Mouse (Mus musculus): ENCODE measurements around the gene Gm11172. TPM values are rescaled to one million over a fixed set of nuclear protein-coding genes. Genes with fewer than 3 reads are reported as not detected.

The Gm11172 gene
- polyA plus RNA-seq, 1 experiment from 2014 or later: not detected

DNA sequence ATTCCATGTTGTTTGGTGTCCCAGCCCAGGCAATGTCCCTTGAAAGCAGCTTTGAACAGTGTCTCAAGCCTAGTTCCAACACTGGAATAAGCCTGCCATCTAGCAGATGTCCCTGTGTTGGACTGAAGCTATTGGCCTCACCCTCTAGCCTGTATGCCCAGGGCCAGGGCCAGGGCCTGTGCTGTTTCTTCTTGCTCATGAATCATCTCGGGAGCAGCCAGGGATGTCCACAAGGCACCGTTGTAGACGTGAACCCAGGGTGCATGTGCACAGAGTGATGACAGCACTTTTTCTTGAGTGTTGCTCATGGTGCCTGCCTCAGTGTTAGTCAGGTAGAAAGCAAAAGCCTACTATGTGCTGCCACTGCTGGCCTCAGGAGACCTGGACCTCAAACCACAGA is 24.5 kb downstream of the Gm11172 start:
- Histone ChIP-seq H3K27me3 (peaks cover 5% of the 10 kb centered on the region; the same call in 1 of the 2 replicates), H3K4me2 (no peak overlapping the region), H3K4me1 (replicated peaks) (peaks cover 49% of the 10 kb centered on the region), H3K27ac (no peak overlapping the region), H3K9ac (no peak overlapping the region), H3K36me3 (peaks cover 8% of the 10 kb centered on the region), H3K4me3 (replicated peaks) (no peak overlapping the region), H3K9me3 (replicated peaks) (no peaks in the 10 kb centered on the region)
- no peak for ATAC-seq (ENCODE audit: low read depth)
- DNase-seq: no peak
- 75% methylated on average over 3 of the region's 3 CpGs for WGBS (ENCODE audit: insufficient replicate concordance)

DNA sequence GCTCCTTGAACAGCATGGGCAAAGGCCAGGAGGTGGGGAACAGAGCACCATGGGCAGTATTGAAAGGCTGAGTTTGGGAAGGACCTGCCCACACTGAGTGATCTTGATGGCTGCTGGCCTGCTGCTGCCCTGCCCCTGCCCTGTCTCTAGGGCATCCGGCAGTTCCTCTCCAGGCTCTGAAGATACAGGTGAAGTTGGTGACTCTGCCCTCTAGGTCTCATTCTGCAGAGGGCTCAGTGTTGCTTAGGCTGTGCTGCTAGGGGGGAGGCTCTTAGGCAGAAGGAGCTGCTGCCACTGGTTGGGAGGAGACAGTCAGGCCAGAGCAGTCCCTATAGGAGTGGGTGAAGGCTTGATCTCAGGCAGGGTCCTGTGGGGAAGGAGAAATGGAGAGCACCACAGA is 25.2 kb downstream of the Gm11172 start:
- Histone ChIP-seq H3K9me3 (replicated peaks) (no peaks in the 10 kb centered on the region), H3K9ac (0 out of 2 replicates have a peak overlapping the region, but pooled peaks have one; percentile 9), H3K4me1 (replicated peaks) (peaks cover 49% of the 10 kb centered on the region), H3K4me2 (peak overlapping the region; percentile 8; the same call in 1 of the 2 replicates), H3K4me3 (replicated peaks) (no peak overlapping the region), H3K27me3 (peaks cover 3% of the 10 kb centered on the region; the same call in 1 of the 2 replicates), H3K36me3 (peaks cover 8% of the 10 kb centered on the region), H3K27ac (no peak overlapping the region)
- ATAC-seq (ENCODE audit: low read depth) (no peak), DNase-seq (no peak)
- 57% methylated on average over 1 of the region's 1 CpGs for WGBS (ENCODE audit: insufficient replicate concordance)

DNA sequence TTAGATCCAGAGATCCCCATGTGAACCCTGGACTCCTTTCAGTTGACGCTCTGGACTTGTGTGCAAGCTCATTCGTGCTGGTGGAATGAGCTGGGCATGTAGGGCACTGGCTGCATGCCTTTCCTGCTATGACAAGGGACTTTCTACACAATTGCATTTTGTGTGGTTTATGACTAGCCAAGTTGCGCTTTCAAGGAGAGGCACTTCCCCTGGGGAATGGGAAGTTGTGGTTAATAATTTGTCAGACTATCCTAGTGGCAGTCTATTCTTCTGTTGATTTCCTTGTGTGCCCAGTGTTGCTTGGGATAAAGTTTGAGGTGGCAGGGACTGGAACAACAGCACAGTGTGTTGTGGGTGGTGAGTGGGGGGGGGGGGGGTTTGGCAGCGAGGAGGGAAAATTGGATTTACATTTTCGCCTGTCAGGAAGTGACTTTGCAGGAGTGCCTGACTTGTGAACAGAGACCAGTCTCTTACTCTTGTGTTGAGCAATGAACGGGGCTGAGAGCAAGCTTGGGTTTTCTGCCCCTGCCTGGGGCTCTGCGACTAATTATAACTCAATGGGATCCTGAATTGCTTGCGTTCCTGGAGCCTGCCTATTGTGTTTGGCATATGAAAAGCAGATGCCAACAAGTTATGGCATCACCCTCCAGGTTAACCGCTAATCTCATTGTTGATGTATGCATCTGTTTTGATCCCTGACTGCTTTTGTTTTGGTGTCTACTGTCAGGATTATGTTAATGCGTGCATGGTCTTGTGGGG is 26.0 kb downstream of the Gm11172 start:
- Histone ChIP-seq H3K9ac (0 out of 2 replicates have a peak overlapping the region, but pooled peaks have one; percentile 9), H3K4me1 (replicated peaks) (peaks cover 55% of the 10 kb centered on the region)
- no peak for ATAC-seq (ENCODE audit: low read depth)

GRCm38 (mm10) chr16:10840018-10840417 is 27.3 kb downstream of the Gm11172 start:
- Histone ChIP-seq H3K9ac (no peak overlapping the region), H3K9me3 (replicated peaks) (no peaks in the 10 kb centered on the region), H3K27ac (no peak overlapping the region), H3K27me3 (0 out of 2 replicates have a peak, but pooled peaks cover under 1% of the 10 kb centered on the region), H3K4me3 (replicated peaks) (no peak overlapping the region), H3K4me1 (replicated peaks) (peaks cover 58% of the 10 kb centered on the region), H3K36me3 (peaks cover 8% of the 10 kb centered on the region), H3K4me2 (no peak overlapping the region)
- DNase-seq: no peak
- no peak for ATAC-seq (ENCODE audit: low read depth)
- 89% methylated on average over 12 of the region's 14 CpGs for WGBS (ENCODE audit: insufficient replicate concordance)

More for the DNA sequence above, 26.0 kb downstream of the Gm11172 start:
- Histone ChIP-seq H3K27me3 (no peaks in the 10 kb centered on the region), H3K4me3 (replicated peaks) (no peak overlapping the region), H3K4me2 (peak overlapping the region; percentile 8; the same call in 1 of the 2 replicates), H3K27ac (no peak overlapping the region; the same call in 1 of the 2 replicates), H3K36me3 (peaks cover 8% of the 10 kb centered on the region), H3K9me3 (replicated peaks) (no peaks in the 10 kb centered on the region)
- WGBS (ENCODE audit: insufficient replicate concordance): 32% methylated on average over 10 of the region's 10 CpGs
- DNase-seq: no peak

- Histone ChIP-seq H3K9me3 (replicated peaks) (no peaks in the 10 kb centered on the region), H3K4me1 (replicated peaks) (peaks cover 39% of the 10 kb centered on the region), H3K27me3 (peaks cover 6% of the 10 kb centered on the region; the same call in 1 of the 2 replicates), H3K4me3 (replicated peaks) (no peak overlapping the region), H3K36me3 (peaks cover 8% of the 10 kb centered on the region), H3K27ac (no peak overlapping the region), H3K9ac (no peak overlapping the region), H3K4me2 (no peak overlapping the region)
- 74% methylated on average over 4 of the region's 4 CpGs for WGBS (ENCODE audit: insufficient replicate concordance)
- DNase-seq: no peak
- no peak for ATAC-seq (ENCODE audit: low read depth)
Observed at GRCm38 (mm10) chr16:10842282-10842855, 29.7 kb downstream of the Gm11172 start.

DNA sequence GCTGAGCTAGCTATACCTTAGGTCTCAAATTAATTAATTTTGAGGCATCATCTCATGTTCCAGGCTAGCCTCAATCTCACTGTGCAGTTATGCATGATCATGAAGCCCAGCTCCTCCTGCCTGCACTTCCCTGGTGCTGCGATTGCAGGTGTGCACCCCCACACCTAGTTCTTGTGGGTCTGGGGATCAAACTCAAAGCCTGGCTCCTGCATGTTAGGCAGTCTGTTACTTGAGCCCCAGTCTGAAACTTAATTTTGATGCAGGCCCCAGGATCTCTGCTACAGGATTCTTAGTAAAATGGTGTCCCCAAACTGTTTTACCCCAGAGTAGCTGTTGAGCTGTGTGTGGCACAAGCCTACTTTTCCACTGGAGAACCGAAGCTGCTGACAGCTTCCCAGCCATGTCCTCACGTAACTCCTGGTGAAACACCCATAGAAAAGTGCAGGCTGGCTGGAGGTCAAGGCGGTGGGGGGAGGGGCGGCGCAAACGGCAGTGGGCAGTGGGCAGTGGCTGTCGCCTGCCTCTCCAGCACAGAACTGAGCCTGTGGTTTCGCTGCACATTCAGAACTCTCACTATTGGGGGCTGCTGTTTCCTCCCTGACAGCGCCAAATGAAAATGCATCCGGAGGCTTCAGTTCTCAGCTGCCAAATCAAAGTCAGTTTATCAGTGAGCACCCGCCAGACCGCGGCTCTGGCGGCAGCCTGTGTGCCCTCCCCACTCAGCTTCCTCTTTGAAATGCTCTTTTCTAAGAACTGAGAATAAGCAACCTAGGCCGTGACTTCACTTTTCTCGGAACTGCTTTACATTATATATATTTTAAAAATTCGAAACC is 31.0 kb downstream of the Gm11172 start:
- H3K9me3 ChIP-seq (replicated peaks): no peaks in the 10 kb centered on the region
- peaks cover 6% of the 10 kb centered on the region; the same call in 1 of the 2 replicates for H3K27me3 ChIP-seq
- peak; percentile 15 for DNase-seq
- H3K4me3 ChIP-seq (replicated peaks): peak overlapping the region; percentile 30; the same call in 1 of the 2 replicates
- peak overlapping the region; percentile 54 for H3K4me2 ChIP-seq
- peaks cover 26% of the 10 kb centered on the region for H3K4me1 ChIP-seq (replicated peaks)
- no peak overlapping the region for H3K9ac ChIP-seq
- H3K27ac ChIP-seq: no peak overlapping the region
- ATAC-seq (ENCODE audit: low read depth): peak; percentile 46; the same call in 1 of the 2 replicates
- peaks cover 8% of the 10 kb centered on the region for H3K36me3 ChIP-seq
- WGBS (ENCODE audit: insufficient replicate concordance): 5% methylated on average over 18 of the region's 18 CpGs

DNA sequence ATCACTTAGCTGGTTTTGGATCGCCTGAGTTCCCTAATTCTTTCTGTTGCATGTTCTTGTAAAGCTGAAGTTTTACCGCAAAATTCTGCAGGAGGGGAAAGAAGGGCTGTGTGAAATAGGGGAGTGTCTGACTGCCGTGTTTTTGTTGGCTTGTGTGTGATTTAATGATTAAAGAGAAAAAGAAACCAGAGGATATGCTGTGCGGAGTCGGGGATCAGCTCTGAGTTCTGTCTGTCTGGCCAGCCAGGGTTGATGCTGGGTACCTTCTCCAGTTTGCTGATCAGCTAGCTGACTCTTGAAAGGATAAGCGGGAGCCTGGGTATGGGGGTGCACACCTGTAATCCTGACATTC is 31.6 kb downstream of the Gm11172 start:
- no peak for ATAC-seq (ENCODE audit: low read depth)
- H3K36me3 ChIP-seq: peaks cover 8% of the 10 kb centered on the region
- H3K4me2 ChIP-seq: peak overlapping the region; percentile 54
- DNase-seq: no peak
- H3K27me3 ChIP-seq: peaks cover 6% of the 10 kb centered on the region; the same call in 1 of the 2 replicates
- H3K9me3 ChIP-seq (replicated peaks): no peaks in the 10 kb centered on the region
- H3K9ac ChIP-seq: no peak overlapping the region
- H3K27ac ChIP-seq: no peak overlapping the region
- 19% methylated on average over 6 of the region's 6 CpGs for WGBS (ENCODE audit: insufficient replicate concordance)
- peaks cover 20% of the 10 kb centered on the region for H3K4me1 ChIP-seq (replicated peaks)
- H3K4me3 ChIP-seq (replicated peaks): no peak overlapping the region

DNA sequence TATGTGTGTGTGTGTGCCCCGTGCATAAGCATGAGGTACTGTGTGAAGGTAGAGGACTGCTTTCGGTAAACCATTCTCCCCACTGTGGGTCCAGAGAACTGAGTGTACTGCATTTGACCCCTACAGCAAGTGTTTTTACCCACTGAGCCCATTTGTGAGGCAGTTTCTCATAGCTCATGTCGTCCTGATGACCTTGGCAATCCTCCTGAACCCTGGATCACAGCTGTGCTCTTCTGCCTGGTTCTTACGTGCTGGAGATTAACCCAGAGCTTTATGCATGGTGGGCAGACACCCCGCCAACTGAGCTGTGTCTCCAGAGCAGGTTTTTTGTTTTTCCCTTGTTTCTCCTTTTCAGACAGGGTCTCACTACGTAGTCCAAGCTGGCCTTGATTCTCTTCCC is 33.2 kb downstream of the Gm11172 start:
- Histone ChIP-seq H3K27ac (no peak overlapping the region), H3K27me3 (peaks cover 6% of the 10 kb centered on the region; the same call in 1 of the 2 replicates), H3K4me2 (no peak overlapping the region), H3K4me3 (replicated peaks) (no peak overlapping the region), H3K4me1 (replicated peaks) (peaks cover 17% of the 10 kb centered on the region), H3K9me3 (replicated peaks) (no peaks in the 10 kb centered on the region), H3K36me3 (no peaks in the 10 kb centered on the region; the same call in 1 of the 2 replicates), H3K9ac (no peak overlapping the region)
- WGBS (ENCODE audit: insufficient replicate concordance): 78% methylated on average over 6 of the region's 6 CpGs
- ATAC-seq (ENCODE audit: low read depth): 0 out of 2 replicates have a peak, but pooled peaks have one; percentile 11
- DNase-seq: no peak

DNA sequence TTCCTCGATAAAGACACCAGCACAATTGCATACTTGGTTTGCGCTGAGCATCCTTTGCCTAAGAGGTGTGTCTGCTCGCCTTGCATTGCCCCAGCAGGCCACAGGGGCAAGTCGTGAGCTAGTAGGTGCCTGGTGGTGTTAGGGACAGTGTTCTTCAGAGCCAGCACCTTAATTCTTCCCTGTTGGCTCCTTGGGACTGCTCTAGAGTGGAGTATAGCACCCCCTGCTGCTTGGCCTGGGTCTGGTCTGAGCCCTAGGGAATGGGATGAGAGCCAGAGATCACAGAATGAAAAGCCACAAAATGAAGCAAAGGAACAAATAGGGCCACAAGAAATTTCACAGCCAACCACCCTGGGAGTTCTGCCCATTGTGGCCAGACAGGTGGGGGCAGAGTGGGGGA is 33.8 kb downstream of the Gm11172 start:
- H3K27me3 ChIP-seq: peaks cover 6% of the 10 kb centered on the region; the same call in 1 of the 2 replicates
- WGBS (ENCODE audit: insufficient replicate concordance): 39% methylated on average over 4 of the region's 4 CpGs
- DNase-seq (peak; percentile 23), ATAC-seq (ENCODE audit: low read depth) (peak; percentile 62)
- no peaks in the 10 kb centered on the region for H3K9me3 ChIP-seq (replicated peaks)
- H3K9ac ChIP-seq: no peak overlapping the region
- H3K4me1 ChIP-seq (replicated peaks): peaks cover 17% of the 10 kb centered on the region
- no peak overlapping the region for H3K4me3 ChIP-seq (replicated peaks)
- no peak overlapping the region for H3K27ac ChIP-seq
- H3K4me2 ChIP-seq: no peak overlapping the region
- no peaks in the 10 kb centered on the region for H3K36me3 ChIP-seq

DNA sequence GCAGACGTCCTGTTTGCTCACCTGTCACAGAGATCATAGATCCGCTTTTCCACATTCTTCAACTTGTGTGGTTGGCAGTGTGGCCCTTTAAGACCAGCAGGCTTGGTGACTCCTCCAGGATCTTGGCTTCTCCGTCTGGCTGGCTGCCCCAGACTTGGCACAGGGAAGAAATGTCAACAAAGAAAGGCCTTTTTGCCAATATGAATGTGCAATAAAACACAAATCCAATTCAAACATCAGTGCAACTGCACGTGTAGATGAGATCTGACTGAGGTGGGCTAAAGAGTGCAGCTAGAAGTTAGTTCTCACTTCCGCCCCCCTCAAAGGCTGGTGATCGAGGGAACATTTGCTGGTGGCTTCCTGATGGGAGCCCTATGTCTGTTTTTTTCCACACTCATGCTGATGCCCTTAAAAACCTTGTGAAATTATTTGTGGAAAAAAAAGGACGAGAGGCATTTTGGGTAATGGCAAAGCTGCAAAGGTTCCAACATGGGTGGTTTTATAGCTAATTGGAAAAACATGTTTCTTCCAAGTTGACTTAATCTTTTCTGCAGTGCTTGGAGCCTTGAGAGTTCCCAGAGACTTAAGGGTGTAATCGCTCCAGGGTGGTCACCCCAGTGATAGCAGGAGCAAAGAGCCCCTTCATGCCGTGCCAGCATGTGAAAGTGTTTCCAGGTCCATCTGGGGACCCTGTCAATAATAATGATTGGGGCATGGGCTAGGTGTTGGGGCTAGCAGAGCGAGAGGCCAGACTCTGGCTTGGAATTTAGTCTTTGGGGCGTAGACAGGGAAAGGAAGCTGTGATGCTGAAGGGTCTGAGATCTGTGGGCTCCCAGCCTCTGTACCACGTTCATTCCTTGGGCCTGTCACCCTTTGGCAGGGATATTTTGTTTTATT is 37.5 kb downstream of the Gm11172 start:
- no peak for ATAC-seq (ENCODE audit: low read depth)

More for the DNA sequence above, 37.5 kb downstream of the Gm11172 start:
- H3K4me1 ChIP-seq (replicated peaks): no peaks in the 10 kb centered on the region
- H3K9ac ChIP-seq: no peak overlapping the region
- no peaks in the 10 kb centered on the region for H3K36me3 ChIP-seq
- WGBS (ENCODE audit: insufficient replicate concordance): 62% methylated on average over 12 of the region's 12 CpGs
- H3K4me3 ChIP-seq (replicated peaks): no peak overlapping the region
- peaks cover 4% of the 10 kb centered on the region; the same call in 1 of the 2 replicates for H3K27me3 ChIP-seq
- no peak overlapping the region for H3K27ac ChIP-seq
- DNase-seq: no peak
- no peaks in the 10 kb centered on the region for H3K9me3 ChIP-seq (replicated peaks)
- H3K4me2 ChIP-seq: no peak overlapping the region

All from liver, embryonic 13.5 days (tissue).